Mouse (Mus musculus) telencephalon, adult 2 months (tissue): ENCODE data around the gene Rfesd.

ENCODE experiments used
- DNase-seq: peaks from one replicate; pipeline ENCODE4 v3.0.0-alpha.2; 2011; ENCODE audit warnings: low read depth, low spot score

The Rfesd gene

DNA sequence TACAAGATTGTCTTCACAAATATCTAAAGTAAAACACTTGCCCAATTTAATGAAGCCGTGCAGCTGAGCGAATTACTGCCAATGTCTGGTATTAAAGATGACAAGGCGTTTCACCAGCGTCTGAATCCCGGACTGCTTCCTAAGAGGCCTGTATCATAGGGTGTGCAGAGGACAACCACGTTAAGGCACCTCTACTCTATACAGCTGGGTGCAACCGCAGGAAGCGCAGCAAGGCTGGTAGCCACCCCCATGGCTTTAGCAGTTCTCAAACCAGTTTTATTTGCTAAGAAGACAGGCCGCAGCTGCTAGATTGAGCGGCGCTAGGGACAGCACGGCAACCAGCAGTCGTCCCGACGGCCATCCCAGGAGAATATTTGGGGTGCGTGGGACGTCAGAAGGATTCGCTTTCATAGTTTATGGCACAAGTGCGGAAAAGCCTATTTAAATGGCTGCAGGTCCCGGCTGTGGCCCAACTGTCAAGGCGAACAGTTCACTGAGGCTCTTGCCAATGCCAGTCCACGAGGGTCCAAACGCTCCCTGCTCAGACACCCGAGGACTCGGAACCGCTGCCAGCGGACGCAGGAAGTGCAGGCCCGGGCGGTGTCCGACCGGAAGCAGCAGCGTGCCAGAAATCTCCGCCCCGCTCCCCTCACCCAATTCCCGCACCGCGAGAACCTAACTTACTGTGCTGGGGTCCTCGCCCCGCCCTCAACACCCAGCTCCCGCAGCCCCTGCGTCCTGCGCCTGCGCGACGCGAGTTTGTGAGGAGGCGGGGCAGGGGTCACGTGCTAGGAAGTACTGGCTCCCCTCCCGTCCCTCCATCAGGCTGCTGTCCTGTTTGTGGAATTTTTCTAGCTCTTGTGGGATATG lies at the start of gene Rfesd:
Rfesd (minus strand) TSS at position 746 of the 870 bp plus-strand sequence.
- peak; percentile 95 for DNase-seq

DNA sequence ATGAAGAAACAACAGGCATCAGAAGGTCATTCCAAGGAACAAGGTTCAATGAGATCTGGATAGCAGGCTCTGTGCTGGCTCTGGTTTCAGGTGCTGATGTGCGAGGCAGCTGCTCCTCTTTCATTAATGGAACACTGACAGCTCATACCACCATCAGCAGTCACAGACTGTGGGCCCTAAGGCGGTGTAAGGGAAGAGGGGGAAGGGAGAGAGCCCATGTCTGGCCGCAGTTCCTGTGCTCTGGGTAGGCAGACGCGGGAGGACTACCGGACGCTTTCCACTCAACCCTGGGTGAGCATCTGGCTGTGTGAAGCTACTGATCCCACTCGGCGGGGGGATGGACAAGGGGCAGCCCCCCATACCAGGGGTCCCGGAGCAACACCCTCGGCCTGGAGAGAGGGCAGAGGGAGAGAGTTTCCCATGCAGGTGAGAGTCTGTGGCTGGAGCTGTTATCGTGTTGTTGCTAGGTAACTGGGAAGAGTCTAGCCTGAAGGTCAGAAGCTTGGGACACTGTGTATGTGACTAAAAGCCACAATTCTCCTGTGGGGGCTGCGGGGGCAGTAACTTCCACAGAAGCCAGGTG lies 45.9 kb upstream of the Rfesd start:
- DNase-seq: no peak

DNA sequence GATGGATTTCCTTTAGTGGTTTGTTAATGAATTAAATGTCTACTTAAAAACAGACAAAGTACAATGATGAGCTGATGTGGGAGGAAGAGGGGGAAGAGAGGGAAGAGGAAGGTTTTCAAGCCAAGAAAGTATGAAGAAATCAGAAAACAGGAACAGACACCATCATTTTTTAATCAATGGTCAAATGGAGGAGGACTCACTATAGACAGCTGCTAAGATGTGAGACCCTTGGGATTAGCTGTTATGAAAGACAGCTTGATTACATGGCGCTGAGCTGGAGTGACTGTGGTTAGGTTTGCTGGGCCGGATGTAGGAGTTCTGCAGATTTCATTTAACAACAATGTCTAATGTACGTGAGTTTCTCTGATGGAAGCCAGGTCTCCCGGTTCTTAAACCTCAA lies 45.0 kb upstream of the Rfesd start:
- DNase-seq: no peak

GRCm38 (mm10) chr13:76062569-76062968 lies 44.0 kb upstream of the Rfesd start:
- no peak for DNase-seq

GRCm38 (mm10) chr13:76062126-76062525 lies 43.6 kb upstream of the Rfesd start:
- no peak for DNase-seq

GRCm38 (mm10) chr13:76059591-76059990 lies 41.1 kb upstream of the Rfesd start:
- no peak for DNase-seq

GRCm38 (mm10) chr13:76057267-76058069 lies 38.9 kb upstream of the Rfesd start:
- DNase-seq: no peak

- no peak for DNase-seq
Observed at GRCm38 (mm10) chr13:76056896-76057266, 38.4 kb upstream of the Rfesd start, which contains the start of gene Gpr150. Gpr150 (minus strand) TSS chr13:76056996.

DNA sequence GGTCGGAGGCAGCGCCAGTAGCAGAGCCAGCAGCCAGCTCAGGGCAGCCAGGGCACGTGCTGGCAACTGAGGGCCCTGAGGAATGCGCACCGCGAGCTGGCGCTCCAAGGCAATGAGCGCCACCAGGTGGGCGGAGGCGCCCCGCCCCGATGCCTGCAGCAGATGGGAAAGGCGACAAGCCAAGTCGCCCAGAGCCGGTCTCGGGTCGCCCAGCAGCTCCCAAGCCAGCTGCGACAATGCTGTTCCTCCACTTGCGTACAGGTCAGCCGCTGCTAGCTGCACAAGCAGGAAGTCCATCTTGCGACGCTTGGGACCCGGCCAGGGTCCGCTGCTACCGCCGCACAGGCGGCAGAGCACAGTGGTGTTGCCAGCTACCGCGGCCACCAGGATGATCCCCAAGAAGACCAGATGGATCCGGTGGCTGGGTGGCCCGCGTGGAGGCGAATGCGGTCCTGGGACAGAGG lies 37.8 kb upstream of the Rfesd start:
- peak; percentile 56 for DNase-seq

DNA sequence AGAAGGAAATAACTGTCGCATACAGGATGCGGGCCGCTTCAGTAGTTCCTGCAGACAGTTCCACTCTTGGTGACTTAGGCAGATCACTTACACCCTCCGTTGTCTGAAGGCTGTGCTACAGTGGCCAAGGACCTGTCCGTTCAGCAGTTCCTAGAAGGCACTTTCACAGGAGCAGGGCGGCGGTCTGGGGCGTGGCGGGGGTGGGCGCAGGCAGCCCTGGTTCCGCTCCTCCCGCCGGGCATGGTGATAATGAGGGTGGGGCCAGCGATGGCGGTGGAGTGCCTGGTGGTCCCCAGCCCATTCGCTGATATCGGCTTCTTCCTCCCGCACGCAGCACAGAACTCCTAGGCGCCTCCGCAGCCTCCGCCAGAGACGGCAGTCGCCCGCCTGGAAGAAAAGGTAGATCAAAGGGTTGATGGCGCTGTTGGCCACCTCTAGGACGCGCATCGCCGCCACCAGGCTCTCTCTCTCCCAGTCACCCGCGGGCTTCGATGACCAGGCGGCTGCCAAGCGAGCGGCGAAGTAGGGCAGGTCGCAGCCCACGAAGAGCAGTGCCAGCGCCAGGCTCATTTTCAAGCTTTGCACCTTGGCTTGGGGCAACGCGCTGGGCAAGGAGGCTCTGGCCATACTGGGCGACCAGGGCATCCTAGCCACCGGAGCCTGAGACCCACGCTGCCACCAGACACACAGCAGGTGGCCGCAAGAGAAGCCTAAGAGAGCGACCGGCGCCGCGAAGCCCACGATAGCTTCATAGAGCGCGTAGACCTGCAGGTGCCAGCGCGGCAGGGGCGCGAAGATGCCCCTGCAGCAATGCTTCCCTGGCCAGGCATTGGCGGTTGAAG lies 37.1 kb upstream of the Rfesd start:
- no peak for DNase-seq

DNA sequence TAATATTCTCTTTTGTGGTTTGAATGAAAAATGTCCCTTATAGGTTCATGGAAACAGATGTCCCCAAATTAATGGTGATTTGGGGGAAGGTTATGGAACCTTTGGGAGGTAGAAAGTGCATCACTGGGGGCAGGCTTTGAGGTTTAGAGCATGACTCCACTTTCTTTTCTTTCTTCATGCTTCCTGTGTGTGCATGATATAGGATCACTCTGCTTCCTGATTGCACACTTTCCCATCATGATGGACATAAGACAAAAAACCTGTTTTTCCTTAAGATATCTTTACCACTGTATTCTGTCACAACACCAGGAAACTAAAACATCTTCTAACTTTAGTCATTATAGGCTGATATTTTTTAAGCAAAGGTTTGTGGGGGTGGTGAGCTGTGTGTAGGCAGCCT lies 26.5 kb upstream of the Rfesd start:
- no peak for DNase-seq

DNA sequence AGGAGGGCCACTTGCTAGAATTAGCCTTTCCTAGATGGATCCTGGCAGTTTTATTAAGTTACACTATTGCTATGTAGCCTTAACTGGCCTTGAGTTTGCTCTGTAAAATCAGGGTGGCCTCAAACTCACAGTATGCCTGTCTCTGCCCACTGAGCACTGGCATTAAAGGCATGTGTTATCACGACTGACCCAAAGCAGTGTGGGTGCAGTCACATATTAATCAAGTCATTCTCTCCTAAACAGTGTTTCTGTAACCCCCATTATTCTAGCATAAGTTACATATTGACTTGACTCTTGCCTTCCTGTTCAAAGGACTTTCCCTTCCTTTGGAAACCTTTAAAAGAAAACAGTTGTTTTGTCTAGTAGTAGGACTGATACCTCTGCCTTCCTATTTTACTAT lies 23.9 kb upstream of the Rfesd start:
- no peak for DNase-seq

DNA sequence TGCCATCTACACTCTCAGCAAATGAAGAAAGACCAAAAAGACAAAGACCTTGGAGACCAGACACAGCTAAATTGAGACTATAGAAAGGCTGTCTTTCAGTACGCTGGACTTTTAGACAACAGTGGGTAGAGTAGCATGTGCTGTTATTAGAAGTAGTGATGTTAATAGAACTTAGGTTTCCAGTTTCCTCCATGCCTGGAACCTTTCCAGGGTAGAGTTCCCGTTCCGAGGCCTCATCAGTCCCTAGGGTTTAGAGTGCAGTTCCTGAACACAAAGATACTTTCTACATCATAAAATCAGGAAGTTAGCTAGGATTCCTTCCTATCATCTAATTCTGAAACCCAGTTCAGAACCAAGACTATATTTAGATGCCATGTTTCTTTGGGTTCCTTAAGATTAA lies 6.1 kb upstream of the Rfesd start:
- no peak for DNase-seq

DNA sequence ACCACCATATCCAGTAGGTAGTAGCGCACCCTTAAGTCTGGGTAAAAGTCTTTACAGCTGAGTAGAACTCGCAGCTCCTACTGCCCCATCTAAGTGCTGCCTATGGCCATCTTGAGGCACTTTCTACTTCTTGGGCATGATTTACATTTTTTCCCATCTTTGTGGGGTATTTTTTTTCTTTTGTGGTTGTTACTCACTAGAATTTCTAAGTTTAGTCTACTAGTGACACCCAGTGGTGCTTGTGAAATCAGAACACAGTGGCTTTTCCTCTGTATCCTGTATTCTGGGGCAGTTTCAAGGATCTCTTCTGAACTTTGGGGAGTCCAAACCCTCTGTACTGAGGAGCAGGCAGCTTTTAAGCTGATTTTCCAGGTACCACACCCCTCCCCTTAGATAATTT lies 3.3 kb upstream of the Rfesd start:
- DNase-seq: no peak

DNA sequence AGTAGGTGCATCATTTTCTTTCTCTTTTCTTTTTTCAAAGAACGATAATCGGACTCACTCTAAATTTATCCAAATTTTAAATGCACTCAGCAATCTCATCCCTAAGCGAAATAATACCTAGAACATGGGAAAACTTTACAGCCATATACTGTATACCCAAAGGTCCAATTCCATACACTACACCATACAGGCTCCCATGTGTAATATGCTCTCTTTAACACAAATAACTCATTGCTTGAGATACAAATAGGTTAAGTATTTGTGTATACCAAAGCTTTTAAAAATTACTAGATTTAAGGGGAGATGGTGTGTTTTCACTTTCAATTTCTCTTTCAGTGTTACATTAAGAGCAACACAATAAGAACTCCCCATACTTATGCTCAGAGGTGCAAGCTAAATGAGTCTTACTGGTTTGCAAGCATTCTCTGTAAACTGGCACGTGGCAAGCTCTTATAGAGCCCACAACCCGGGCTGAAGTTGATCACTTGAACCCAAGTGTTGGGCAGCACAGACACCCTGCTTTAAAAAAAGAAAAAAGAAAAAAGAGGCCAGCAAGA lies 403 bp upstream of the Rfesd start:
- no peak for DNase-seq

DNA sequence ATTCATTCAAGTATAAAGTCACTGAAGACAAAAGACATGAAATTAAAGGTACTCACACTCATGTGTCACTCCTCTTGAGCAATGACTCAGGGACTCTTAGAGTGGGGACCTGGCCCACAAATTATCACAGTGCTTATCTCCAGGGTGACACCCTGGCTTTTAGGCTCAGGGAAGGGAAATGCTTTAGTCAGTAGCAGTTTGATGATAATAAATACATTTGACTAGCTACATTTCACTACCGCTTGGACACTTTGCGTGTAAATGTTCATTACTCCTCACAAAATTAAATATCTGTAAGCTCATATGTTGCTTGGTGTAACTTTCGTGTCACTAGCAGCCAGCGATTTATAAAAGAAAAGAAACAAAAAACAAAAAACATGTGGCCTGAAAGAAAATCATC lies 1.1 kb downstream of the Rfesd start:
- no peak for DNase-seq

DNA sequence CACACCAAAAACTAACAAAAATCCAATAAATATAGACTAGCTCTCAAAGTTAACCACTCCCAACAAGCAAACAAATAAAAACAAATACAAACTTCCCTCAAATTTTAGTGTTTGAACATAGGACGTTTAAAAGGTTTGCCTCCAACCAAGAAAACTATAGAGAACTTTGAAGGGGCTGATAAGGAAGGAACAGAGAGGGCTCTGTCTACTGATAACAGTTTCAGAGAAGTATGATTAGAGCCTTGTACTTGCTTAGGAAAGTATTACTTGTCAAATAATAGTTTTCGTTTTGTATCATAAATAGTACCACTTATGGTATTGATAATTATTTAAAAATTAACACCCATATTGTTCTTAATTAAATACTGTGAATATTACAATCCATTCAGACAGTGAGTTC lies 4.0 kb downstream of the Rfesd start:
- no peak for DNase-seq

GRCm38 (mm10) chr13:76003272-76003671 lies 15.2 kb downstream of the Rfesd start:
- no peak for DNase-seq

DNA sequence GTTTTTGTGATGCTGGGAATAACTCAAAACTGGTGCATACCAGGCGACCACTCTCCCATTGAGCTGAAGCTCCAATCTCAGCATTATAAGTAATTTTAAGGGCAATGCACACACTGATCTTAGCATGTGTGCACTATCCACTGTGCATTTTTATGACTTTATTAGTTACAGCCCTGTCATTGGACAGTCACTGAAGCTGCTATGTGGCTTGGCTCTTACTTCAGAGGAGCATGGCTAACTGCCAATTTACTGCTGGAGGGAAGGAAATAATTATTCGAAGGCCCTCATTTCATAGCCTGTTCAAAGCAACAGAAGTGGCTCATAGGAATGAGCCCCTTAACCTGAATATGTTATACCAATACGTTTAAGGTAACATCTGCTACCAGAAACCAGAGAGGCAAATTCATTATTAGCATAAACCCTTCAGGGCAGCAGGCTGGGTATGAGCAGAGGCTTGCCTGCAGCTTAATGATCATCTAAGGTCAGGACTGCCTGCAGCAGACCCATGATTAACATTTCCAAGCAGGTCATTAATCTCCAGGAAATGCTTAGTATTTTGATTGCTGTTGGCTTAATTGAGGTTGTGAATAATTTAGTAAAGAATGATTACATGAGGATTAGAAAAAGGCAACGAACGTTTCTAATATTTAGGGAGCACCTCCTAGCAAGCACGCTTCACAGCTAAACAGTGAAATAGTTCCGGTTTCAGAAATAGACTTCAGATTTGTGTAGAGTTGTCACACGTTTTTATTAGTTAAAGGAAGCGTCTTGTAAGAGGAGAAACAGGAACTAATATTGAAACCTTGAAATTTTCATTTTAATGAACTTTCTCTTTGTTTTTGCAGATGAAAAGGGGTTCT lies 26.1 kb downstream of the Rfesd start:
- DNase-seq: no peak

- DNase-seq: peak; percentile 32
Observed at GRCm38 (mm10) chr13:75988096-75988495, 30.4 kb downstream of the Rfesd start.
